Mouse (Mus musculus) lung, embryonic 14.5 days (tissue): ENCODE measurements around the gene Tspear. TPM values are rescaled to one million over a fixed set of nuclear protein-coding genes. Genes with fewer than 3 reads are reported as not detected.

Experiments
- ATAC-seq: fragments of 200-750 bp; cut with Nextera tagmentation; 2 replicates; pipeline ENCODE4 v1.8.0; 2017; ENCODE audit warnings: mild to moderate bottlenecking, moderate TSS enrichment, moderate library complexity; ENCODE audit not compliant: insufficient read depth
- DNase-seq: peaks from one replicate; pipeline ENCODE4 v3.0.0-alpha.2; 2015
- H3K27ac ChIP-seq: fragments of 300-500 bp; sonication (generic); 2 replicates; pipeline ENCODE4 v1.5.1; 2014; ENCODE audit warnings: low read depth, mild to moderate bottlenecking, moderate library complexity
- H3K27me3 ChIP-seq: fragments of 300-500 bp; sonication (generic); 2 replicates; pipeline ENCODE4 v1.6.1; 2014; ENCODE audit warnings: low read length, control low read depth; ENCODE audit not compliant: insufficient read depth
- H3K36me3 ChIP-seq: fragments of 300-500 bp; sonication (generic); 2 replicates; pipeline ENCODE4 v1.6.1; 2014; ENCODE audit warnings: control low read depth; ENCODE audit not compliant: insufficient read depth
- H3K4me1 ChIP-seq: fragments of 300-500 bp; sonication (generic); 2 replicates; pipeline ENCODE4 v1.6.1; 2014; ENCODE audit warnings: antibody characterized with exemption, control low read depth; ENCODE audit not compliant: insufficient read depth
- H3K4me2 ChIP-seq: fragments of 300-500 bp; sonication (generic); 2 replicates; pipeline ENCODE4 v1.6.1; 2014; ENCODE audit warnings: mild to moderate bottlenecking
- H3K4me3 ChIP-seq: fragments of 300-500 bp; sonication (generic); 2 replicates; pipeline ENCODE4 v1.5.1; 2014; ENCODE audit warnings: low read depth, low read length
- H3K9ac ChIP-seq: fragments of 300-500 bp; sonication (generic); 2 replicates; pipeline ENCODE4 v1.6.1; 2014
- H3K9me3 ChIP-seq: fragments of 300-500 bp; sonication (generic); 2 replicates; pipeline ENCODE4 v1.6.1; 2016; ENCODE audit warnings: low read depth, low read length, control low read depth
- CTCF ChIP-seq: IDR thresholded peaks from 2 replicates; pipeline ENCODE4 v1.5.1; 2016; ENCODE audit warnings: antibody characterized with exemption, low read depth
- WGBS: fragments of 180-500 bp; shearing (Covaris S2); extraction: QIAGEN DNeasy Blood & Tissue Kit; methylation state at CpG from one replicate; pipeline ENCODE4 v1.1.7; 2014; 5-methylcytosine and 5-hydroxymethylcytosine counted together
- polyA plus RNA-seq: library from polyadenylated mRNA; unstranded; fragments of >200 nt; fragmentation: Nextera tagmentation; extraction: Ambion mirVana; gene quantifications from 2 replicates; pipeline ENCODE4 v1.2.1, GENCODE M21; 2014

Gene Tspear
- polyA plus RNA-seq, 1 experiment from 2014 or later: 0.11 TPM

- no peaks in the 10 kb centered on the region for H3K27me3 ChIP-seq
- no peaks in the 10 kb centered on the region for H3K9me3 ChIP-seq
- H3K9ac ChIP-seq: no peak overlapping the region
- H3K4me2 ChIP-seq: no peak overlapping the region
- DNase-seq: peak; percentile 72
- 0 out of 2 replicates have a peak, but pooled peaks cover 7% of the 10 kb centered on the region for H3K4me1 ChIP-seq
- peak; percentile 80; the same call in 1 of the 2 replicates for ATAC-seq
- H3K36me3 ChIP-seq: no peaks in the 10 kb centered on the region
- 43% methylated on average over 15 of the region's 15 CpGs for WGBS
- no peak overlapping the region for H3K4me3 ChIP-seq
- no peak for TF ChIP-seq CTCF
- H3K27ac ChIP-seq: no peak overlapping the region
These were observed 27.9 kb upstream of the Tspear start for GRCm38 (mm10) chr10:77658286-77658994.

- no peaks in the 10 kb centered on the region for H3K27me3 ChIP-seq
- no peak overlapping the region for H3K9ac ChIP-seq
- H3K36me3 ChIP-seq: no peaks in the 10 kb centered on the region
- no peaks in the 10 kb centered on the region for H3K4me1 ChIP-seq
- no peaks in the 10 kb centered on the region for H3K9me3 ChIP-seq
- no peak for TF ChIP-seq CTCF
- H3K27ac ChIP-seq: no peak overlapping the region
- H3K4me2 ChIP-seq: 0 out of 2 replicates have a peak overlapping the region, but pooled peaks have one; percentile 15
- no peak overlapping the region for H3K4me3 ChIP-seq
- DNase-seq (no peak), ATAC-seq (no peak)
- 31% methylated on average over 43 of the region's 43 CpGs for WGBS
These were observed 22.3 kb upstream of the Tspear start for GRCm38 (mm10) chr10:77663949-77664665.

GRCm38 (mm10) chr10:77666342-77666741, 20.0 kb upstream of the Tspear start:
- Histone ChIP-seq H3K36me3 (no peaks in the 10 kb centered on the region), H3K9ac (no peak overlapping the region), H3K27ac (no peak overlapping the region), H3K9me3 (no peaks in the 10 kb centered on the region), H3K27me3 (no peaks in the 10 kb centered on the region), H3K4me1 (no peaks in the 10 kb centered on the region), H3K4me2 (no peak overlapping the region), H3K4me3 (no peak overlapping the region)
- DNase-seq: no peak
- TF ChIP-seq CTCF: no peak
- ATAC-seq: no peak
- 61% methylated on average over 8 of the region's 8 CpGs for WGBS

- WGBS: 75% methylated on average over 4 of the region's 4 CpGs
- no peak overlapping the region for H3K27ac ChIP-seq
These were observed 19.0 kb upstream of the Tspear start for GRCm38 (mm10) chr10:77667402-77667801.

GRCm38 (mm10) chr10:77670710-77671109, 15.7 kb upstream of the Tspear start:
- Histone ChIP-seq H3K27ac (no peak overlapping the region), H3K9me3 (no peaks in the 10 kb centered on the region), H3K9ac (no peak overlapping the region), H3K4me1 (no peaks in the 10 kb centered on the region), H3K4me2 (no peak overlapping the region), H3K27me3 (no peaks in the 10 kb centered on the region), H3K36me3 (no peaks in the 10 kb centered on the region), H3K4me3 (no peak overlapping the region)
- DNase-seq: no peak
- TF ChIP-seq CTCF: no peak
- WGBS: 59% methylated on average over 4 of the region's 4 CpGs
- no peak for ATAC-seq

More at GRCm38 (mm10) chr10:77667402-77667801, 19.0 kb upstream of the Tspear start:
- H3K4me2 ChIP-seq: no peak overlapping the region
- H3K4me3 ChIP-seq: no peak overlapping the region
- TF ChIP-seq CTCF: no peak
- H3K27me3 ChIP-seq: no peaks in the 10 kb centered on the region
- ATAC-seq: no peak
- H3K9ac ChIP-seq: no peak overlapping the region
- DNase-seq: no peak
- H3K9me3 ChIP-seq: no peaks in the 10 kb centered on the region
- H3K36me3 ChIP-seq: no peaks in the 10 kb centered on the region
- no peaks in the 10 kb centered on the region for H3K4me1 ChIP-seq

GRCm38 (mm10) chr10:77671519-77671918, 14.8 kb upstream of the Tspear start:
- Histone ChIP-seq H3K27ac (no peak overlapping the region), H3K27me3 (no peaks in the 10 kb centered on the region), H3K9ac (no peak overlapping the region), H3K9me3 (no peaks in the 10 kb centered on the region), H3K4me2 (no peak overlapping the region), H3K4me3 (no peak overlapping the region), H3K4me1 (no peaks in the 10 kb centered on the region), H3K36me3 (no peaks in the 10 kb centered on the region)
- no peak for TF ChIP-seq CTCF
- 18% methylated on average over 4 of the region's 4 CpGs for WGBS
- ATAC-seq (no peak), DNase-seq (no peak)

GRCm38 (mm10) chr10:77673765-77674164, 12.6 kb upstream of the Tspear start:
- Histone ChIP-seq H3K9me3 (no peaks in the 10 kb centered on the region), H3K9ac (no peak overlapping the region), H3K4me1 (no peaks in the 10 kb centered on the region), H3K27me3 (peaks cover 19% of the 10 kb centered on the region), H3K27ac (no peak overlapping the region), H3K4me3 (no peak overlapping the region), H3K36me3 (no peaks in the 10 kb centered on the region), H3K4me2 (no peak overlapping the region)
- DNase-seq: no peak
- no peak for ATAC-seq
- 51% methylated on average over 13 of the region's 13 CpGs for WGBS
- TF ChIP-seq CTCF: no peak
